Mouse (Mus musculus) MEL (cell line): ENCODE data around the gene Cyp27a1.

Source experiments
- E2F4 ChIP-seq: IDR thresholded peaks from 2 replicates; pipeline ENCODE4 v1.6.1; 2011; ENCODE audit warnings: low read depth, low read length, improper control_type of control experiment, borderline replicate concordance
- POLR2A ChIP-seq, 2 experiments: IDR thresholded peaks; 2 replicates each; pipeline ENCODE4 v1.6.1; 2011 to 2012; ENCODE audit warnings: low read length in 2 of 2, mild to moderate bottlenecking in 2 of 2, control low read depth in 1 of 2, improper control_type of control experiment in 1 of 2, low read depth in 1 of 2, moderate library complexity in 1 of 2; ENCODE audit not compliant: control insufficient read depth in 1 of 2, insufficient read depth in 1 of 2, poor library complexity in 1 of 2

GRCm38 (mm10) chr1:74672731-74673130 is 40.6 kb upstream of the Cyp27a1 start:
- no peak for TF ChIP-seq E2F4
- TF ChIP-seq POLR2A (IDR thresholded peaks at IDR 0.05; ENCODE audit: control insufficient read depth in 1 of 2, insufficient read depth in 1 of 2, low read depth in 1 of 2, low read length in 2 of 2, poor library complexity in 1 of 2) = no peak
